Mouse (Mus musculus) neural tube, embryonic 11.5 days (tissue): Measurements from ENCODE around the gene Spryd3. TPM values are rescaled to one million over a fixed set of nuclear protein-coding genes. Genes with fewer than 3 reads are reported as not detected.
A peak's percentile ranks its signal among the peaks of the same experiment; 100 is the strongest.

ENCODE experiments used
- ATAC-seq: fragments of 200-750 bp; cut with Nextera tagmentation; 2 replicates; pipeline ENCODE4 v1.8.0; 2017; ENCODE audit warnings: moderate number of reproducible peaks, mild to moderate bottlenecking, moderate TSS enrichment, moderate library complexity; ENCODE audit not compliant: insufficient read depth, low FRiP score, low TSS enrichment
- DNase-seq: peaks from one replicate; pipeline ENCODE4 v3.0.0-alpha.2; 2015; ENCODE audit warnings: low spot score
- H3K27ac ChIP-seq: fragments of 300-500 bp; sonication (generic); 2 replicates; pipeline ENCODE4 v1.5.1; 2014; ENCODE audit warnings: low read depth, mild to moderate bottlenecking, low read length
- H3K27me3 ChIP-seq: fragments of 300-500 bp; sonication (generic); 2 replicates; pipeline ENCODE4 v1.6.1; 2014; ENCODE audit warnings: mild to moderate bottlenecking, low read length, mixed read lengths; ENCODE audit not compliant: control insufficient read depth, insufficient read depth
- H3K36me3 ChIP-seq: fragments of 300-500 bp; sonication (generic); 2 replicates; pipeline ENCODE4 v1.6.1; 2014; ENCODE audit warnings: mild to moderate bottlenecking, low read length, moderate library complexity, mixed read lengths; ENCODE audit not compliant: control insufficient read depth, insufficient read depth
- H3K4me1 ChIP-seq: fragments of 300-500 bp; sonication (generic); 2 replicates; pipeline ENCODE4 v1.6.1; 2014; ENCODE audit warnings: low read length, mixed read lengths; ENCODE audit not compliant: control insufficient read depth, insufficient read depth
- H3K4me2 ChIP-seq: fragments of 300-500 bp; sonication (generic); 2 replicates; pipeline ENCODE4 v1.6.1; 2014; ENCODE audit warnings: low read depth, mild to moderate bottlenecking, moderate library complexity
- H3K4me3 ChIP-seq: fragments of 300-500 bp; sonication (generic); 2 replicates; pipeline ENCODE4 v1.5.1; 2014; ENCODE audit warnings: low read depth, low read length
- H3K9ac ChIP-seq: fragments of 300-500 bp; sonication (generic); 2 replicates; pipeline ENCODE4 v1.6.1; 2014; ENCODE audit warnings: mild to moderate bottlenecking, low read length
- H3K9me3 ChIP-seq: fragments of 300-500 bp; sonication (generic); 2 replicates; pipeline ENCODE4 v1.6.1; 2016; ENCODE audit warnings: low read length; ENCODE audit not compliant: control insufficient read depth
- WGBS: fragments of 180-500 bp; shearing (Covaris S2); extraction: QIAGEN DNeasy Blood & Tissue Kit; methylation state at CpG from one replicate; pipeline ENCODE4 v1.1.7; 2014; 5-methylcytosine and 5-hydroxymethylcytosine counted together
- polyA plus RNA-seq: library from polyadenylated mRNA; unstranded; fragments of >200 nt; fragmentation: Nextera tagmentation; extraction: Ambion mirVana; gene quantifications from 2 replicates; pipeline ENCODE4 v1.2.1, GENCODE M21; 2014

The Spryd3 gene
- polyA plus RNA-seq: 15.5 and 17.0 TPM in 2 replicates

DNA sequence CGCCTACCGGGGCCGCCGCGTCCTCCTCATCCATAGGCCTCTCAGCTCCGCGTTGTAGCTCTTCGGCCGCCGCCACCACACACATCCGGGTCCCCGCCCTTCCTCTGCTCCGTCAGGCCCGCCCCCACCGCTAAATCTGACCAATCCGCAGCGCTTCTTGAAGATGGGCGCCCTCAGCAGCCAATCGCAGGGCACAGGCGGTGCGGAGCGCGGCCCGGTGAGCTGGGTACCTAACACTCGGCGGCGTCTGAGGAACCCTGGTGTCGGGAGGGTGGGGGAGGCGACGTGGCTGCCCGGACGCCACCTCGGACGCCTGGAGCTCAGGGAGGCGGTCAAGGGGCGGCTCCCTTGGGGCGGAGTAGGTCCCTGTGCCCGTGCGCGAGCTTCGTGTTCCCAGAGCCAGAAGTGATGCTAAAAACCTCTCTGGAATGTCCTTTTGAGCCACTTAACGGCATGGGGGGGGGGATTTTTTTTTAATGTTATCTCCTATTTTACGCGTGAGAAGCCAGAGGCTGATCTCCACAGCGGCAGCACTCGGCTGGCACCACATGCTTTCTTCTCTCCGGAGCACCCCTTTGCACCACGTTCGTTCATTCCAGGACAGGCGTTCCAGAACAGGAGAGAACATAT, at the start of gene Spryd3:
Gene Spryd3, minus strand, starts transcription at position 106 of the 630 bp plus-strand sequence.
- H3K27ac ChIP-seq: peak within 1 kb of the TSS; percentile 67
- H3K36me3 ChIP-seq: no peaks in the 10 kb centered on the region
- peaks cover 13% of the 10 kb centered on the region for H3K4me1 ChIP-seq
- peak within 1 kb of the TSS; percentile 74 for H3K4me3 ChIP-seq
- H3K9me3 ChIP-seq: no peaks in the 10 kb centered on the region
- DNase-seq: peak; percentile 97
- ATAC-seq: peak; percentile 100
- H3K27me3 ChIP-seq: no peaks in the 10 kb centered on the region
- WGBS: under 1% methylated on average over 45 of the region's 50 CpGs
- peak within 1 kb of the TSS; percentile 69 for H3K9ac ChIP-seq
- H3K4me2 ChIP-seq: peak within 1 kb of the TSS; percentile 82

- no peak overlapping the region for H3K27ac ChIP-seq
- no peaks in the 10 kb centered on the region for H3K9me3 ChIP-seq
- no peak overlapping the region for H3K9ac ChIP-seq
- H3K4me3 ChIP-seq: no peak overlapping the region
- DNase-seq (no peak), ATAC-seq (no peak)
- no peaks in the 10 kb centered on the region for H3K4me1 ChIP-seq
- H3K4me2 ChIP-seq: no peak overlapping the region
- no peaks in the 10 kb centered on the region for H3K27me3 ChIP-seq
- H3K36me3 ChIP-seq: peaks cover 2% of the 10 kb centered on the region; the same call in 1 of the 2 replicates
- WGBS: 83% methylated on average over 3 of the region's 3 CpGs
These were observed 47.0 kb upstream of the Spryd3 start for GRCm38 (mm10) chr15:102183076-102183475.

DNA sequence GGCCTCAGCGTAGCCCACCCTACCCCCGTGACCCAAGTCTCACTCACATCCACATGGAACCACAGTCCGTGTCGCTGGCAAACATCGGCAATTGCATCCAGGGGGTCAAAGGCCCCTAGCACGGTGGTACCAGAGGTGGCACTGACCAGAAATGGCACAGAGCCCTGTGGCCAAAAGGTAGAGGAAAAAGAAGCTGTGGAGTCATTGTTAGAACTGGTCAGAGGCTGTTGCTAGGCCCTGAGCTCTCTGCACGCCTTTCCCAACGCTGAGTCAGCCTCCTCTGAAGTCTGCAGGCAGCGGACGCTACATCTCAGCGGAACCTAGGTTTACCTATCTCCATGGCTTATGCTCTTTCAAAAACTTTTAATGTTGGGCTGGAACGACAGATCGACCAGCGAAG, 43.9 kb upstream of the Spryd3 start:
- no peak for ATAC-seq
- no peak for DNase-seq
- Histone ChIP-seq H3K27me3 (no peaks in the 10 kb centered on the region), H3K36me3 (no peaks in the 10 kb centered on the region), H3K4me1 (no peaks in the 10 kb centered on the region), H3K27ac (no peak overlapping the region), H3K4me3 (no peak overlapping the region), H3K9me3 (no peaks in the 10 kb centered on the region), H3K9ac (no peak overlapping the region), H3K4me2 (no peak overlapping the region)
- WGBS: 93% methylated on average over 14 of the region's 14 CpGs

GRCm38 (mm10) chr15:102179106-102179505, 43.1 kb upstream of the Spryd3 start:
- WGBS: 82% methylated on average over 9 of the region's 9 CpGs
- DNase-seq: no peak
- Histone ChIP-seq H3K9me3 (no peaks in the 10 kb centered on the region), H3K9ac (no peak overlapping the region), H3K4me3 (no peak overlapping the region), H3K36me3 (no peaks in the 10 kb centered on the region), H3K27me3 (no peaks in the 10 kb centered on the region), H3K4me2 (no peak overlapping the region), H3K27ac (no peak overlapping the region), H3K4me1 (no peaks in the 10 kb centered on the region)
- ATAC-seq: no peak

DNA sequence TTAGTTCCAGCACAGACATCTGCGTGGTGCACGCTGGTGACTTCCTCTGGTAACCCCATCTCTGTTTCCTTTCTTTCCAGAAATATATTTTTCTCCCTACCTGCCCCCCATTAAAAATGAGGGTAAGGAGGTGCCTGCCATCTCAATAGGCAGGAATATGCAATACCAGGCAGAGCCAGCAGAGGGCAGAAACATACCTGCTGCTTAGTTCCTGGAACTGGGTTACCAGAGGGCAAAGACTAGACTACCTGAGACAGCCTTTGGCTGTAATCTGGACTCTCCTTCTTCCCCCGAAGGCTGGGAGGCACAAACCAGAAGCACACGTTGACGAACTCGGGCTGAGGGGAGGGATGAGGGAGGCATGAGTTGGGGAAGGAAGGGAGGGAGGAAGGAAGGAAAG, 42.2 kb upstream of the Spryd3 start:
- Histone ChIP-seq H3K27ac (no peak overlapping the region), H3K4me3 (no peak overlapping the region), H3K4me2 (no peak overlapping the region), H3K27me3 (no peaks in the 10 kb centered on the region), H3K9ac (no peak overlapping the region), H3K36me3 (no peaks in the 10 kb centered on the region), H3K9me3 (no peaks in the 10 kb centered on the region), H3K4me1 (no peaks in the 10 kb centered on the region)
- DNase-seq: peak; percentile 65
- 17% methylated on average over 6 of the region's 6 CpGs for WGBS
- ATAC-seq: no peak

DNA sequence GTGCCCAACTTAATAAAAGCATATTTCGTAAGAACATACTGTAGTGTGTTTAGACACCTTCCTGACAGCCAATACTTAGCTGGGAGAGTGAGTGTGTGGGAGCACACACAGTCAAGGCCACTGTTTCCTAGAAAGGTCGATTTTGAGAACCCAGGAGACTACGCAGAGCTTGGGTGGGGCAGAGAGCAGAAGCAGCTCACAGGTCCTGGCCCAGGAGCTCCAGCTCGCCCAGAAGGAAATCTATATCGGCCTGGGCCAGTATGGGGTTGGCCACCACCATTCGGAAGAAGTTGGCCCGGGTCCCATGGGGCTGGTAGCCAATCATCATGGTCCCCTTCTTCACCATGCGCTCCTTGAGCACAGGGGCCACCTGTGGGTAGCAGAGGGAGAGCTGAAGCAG, 41.4 kb upstream of the Spryd3 start:
- DNase-seq: no peak
- Histone ChIP-seq H3K4me3 (no peak overlapping the region), H3K27ac (no peak overlapping the region), H3K4me2 (no peak overlapping the region), H3K4me1 (no peaks in the 10 kb centered on the region), H3K36me3 (no peaks in the 10 kb centered on the region), H3K27me3 (no peaks in the 10 kb centered on the region), H3K9me3 (no peaks in the 10 kb centered on the region), H3K9ac (no peak overlapping the region)
- no peak for ATAC-seq
- WGBS: 84% methylated on average over 8 of the region's 8 CpGs

DNA sequence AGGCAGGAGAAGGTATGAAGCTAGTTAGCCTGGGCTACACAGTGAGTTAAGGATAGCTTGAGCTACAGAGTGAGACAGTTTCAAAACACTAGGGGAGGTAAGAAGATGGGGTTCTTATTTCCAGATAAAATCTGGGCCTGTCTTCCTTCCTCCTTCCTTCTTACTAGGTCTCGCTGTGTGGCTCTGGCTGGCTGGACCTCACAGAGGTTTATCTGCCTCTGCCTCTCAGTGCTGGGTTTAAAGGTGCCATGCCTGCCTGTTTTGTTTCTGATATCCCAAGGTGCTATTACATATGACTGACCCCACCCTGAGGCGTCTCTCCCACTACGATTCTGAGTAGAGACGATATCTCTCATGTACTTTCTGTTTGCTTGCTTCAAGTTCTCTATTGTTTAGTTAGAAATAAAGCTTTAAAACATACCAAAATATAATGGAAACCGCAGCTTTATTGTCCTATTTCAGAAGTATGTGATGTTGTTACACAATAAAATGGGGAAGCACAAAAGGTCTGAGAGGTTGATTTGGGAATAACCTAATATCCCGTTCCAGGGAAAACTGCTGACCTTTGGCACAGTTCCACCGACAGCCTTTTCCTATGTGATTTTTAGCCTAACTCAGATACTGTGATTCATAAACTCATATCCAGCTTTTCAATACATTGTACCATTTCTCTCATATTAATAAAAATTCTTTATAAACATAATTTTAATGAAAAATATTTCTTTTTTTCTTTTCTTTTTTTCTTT, 40.7 kb upstream of the Spryd3 start:
- ATAC-seq (no peak), DNase-seq (no peak)
- Histone ChIP-seq H3K4me1 (no peaks in the 10 kb centered on the region), H3K27me3 (no peaks in the 10 kb centered on the region), H3K9me3 (no peaks in the 10 kb centered on the region), H3K9ac (no peak overlapping the region), H3K4me2 (no peak overlapping the region), H3K4me3 (no peak overlapping the region), H3K27ac (no peak overlapping the region), H3K36me3 (no peaks in the 10 kb centered on the region)
- WGBS: 89% methylated on average over 7 of the region's 7 CpGs

DNA sequence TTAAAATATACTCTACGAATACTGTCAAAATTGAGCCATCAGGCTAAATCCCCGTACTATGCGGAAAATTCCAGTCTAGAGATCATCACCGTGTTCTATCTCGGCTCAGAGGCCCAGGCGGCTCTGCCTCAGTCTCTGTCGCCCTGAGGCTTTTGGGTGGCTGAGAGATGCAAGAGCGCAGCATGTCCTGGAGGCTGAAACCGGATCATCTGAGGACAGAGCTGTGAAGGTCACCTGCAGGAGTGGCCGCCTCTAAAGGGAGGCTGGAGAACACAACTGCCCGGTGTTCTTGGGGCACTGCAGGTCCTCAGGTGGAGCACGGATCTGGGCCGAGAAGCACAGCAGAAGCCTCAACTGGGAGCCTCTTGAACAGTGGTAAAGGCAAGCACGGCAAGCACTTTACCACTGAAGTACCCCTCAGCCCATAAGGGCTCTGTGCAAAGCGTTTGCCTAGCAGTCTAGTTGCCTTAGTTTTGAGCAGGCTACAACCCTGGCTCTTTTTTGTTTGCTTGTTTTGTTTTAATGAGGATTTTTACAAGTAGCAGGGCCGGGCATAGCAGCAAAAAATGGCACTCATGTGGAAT, 39.8 kb upstream of the Spryd3 start:
- Histone ChIP-seq H3K27me3 (no peaks in the 10 kb centered on the region), H3K9me3 (no peaks in the 10 kb centered on the region), H3K4me2 (no peak overlapping the region), H3K36me3 (no peaks in the 10 kb centered on the region), H3K4me3 (no peak overlapping the region), H3K9ac (no peak overlapping the region), H3K27ac (no peak overlapping the region), H3K4me1 (no peaks in the 10 kb centered on the region)
- ATAC-seq (no peak), DNase-seq (no peak)
- 87% methylated on average over 16 of the region's 16 CpGs for WGBS

DNA sequence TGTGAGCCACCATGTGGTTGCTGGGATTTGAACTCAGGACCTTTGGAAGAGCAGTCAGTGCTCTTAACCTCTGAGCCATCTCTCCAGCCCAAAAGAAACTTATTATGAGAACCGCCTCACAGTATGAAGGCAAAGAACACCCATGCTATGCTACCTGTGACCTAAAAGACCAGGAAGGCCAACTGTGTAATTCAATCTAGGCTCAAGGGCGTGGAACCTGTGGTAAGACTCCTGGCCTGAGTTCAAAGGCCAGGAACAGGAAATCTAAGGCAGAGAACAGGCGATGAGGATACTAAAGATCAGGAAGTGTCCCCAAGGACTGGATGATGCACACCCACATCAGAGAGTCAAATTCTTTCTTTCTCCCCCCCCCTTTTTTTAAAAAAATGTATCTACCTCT, 37.5 kb upstream of the Spryd3 start:
- Histone ChIP-seq H3K27ac (no peak overlapping the region), H3K4me3 (no peak overlapping the region), H3K36me3 (no peaks in the 10 kb centered on the region), H3K27me3 (no peaks in the 10 kb centered on the region), H3K4me2 (no peak overlapping the region), H3K9me3 (no peaks in the 10 kb centered on the region), H3K4me1 (no peaks in the 10 kb centered on the region), H3K9ac (no peak overlapping the region)
- DNase-seq (no peak), ATAC-seq (no peak)
- WGBS: 91% methylated on average over 3 of the region's 3 CpGs
